Mouse (Mus musculus) heart, adult 2 months (tissue): ENCODE measurements around the gene Pkn1.

Experiments
- CTCF ChIP-seq: fragments of 200-600 bp; IDR thresholded peaks from 2 replicates; pipeline ENCODE4 v1.8.1; 2022; ENCODE audit warnings: antibody characterized with exemption, mild to moderate bottlenecking, moderate library complexity
- POLR2A ChIP-seq: fragments of 200-500 bp; IDR thresholded peaks from 2 replicates; pipeline ENCODE4 v1.6.1; 2011; ENCODE audit warnings: mild to moderate bottlenecking, low read depth, low read length, control low read depth; ENCODE audit not compliant: insufficient read depth

GRCm38 (mm10) chr8:83729009-83729807 lies 30.2 kb upstream of the Pkn1 start:
- TF ChIP-seq POLR2A (no peak), CTCF (peak; percentile 72)
